Mouse (Mus musculus): ENCODE data around the gene Apol11a. TPM values are rescaled to one million over a fixed set of nuclear protein-coding genes. Genes with fewer than 3 reads are reported as not detected.

The Apol11a gene
- 0.14 and 0.18 TPM in 2 replicates for polyA plus RNA-seq (2012; rRNA removed)

DNA sequence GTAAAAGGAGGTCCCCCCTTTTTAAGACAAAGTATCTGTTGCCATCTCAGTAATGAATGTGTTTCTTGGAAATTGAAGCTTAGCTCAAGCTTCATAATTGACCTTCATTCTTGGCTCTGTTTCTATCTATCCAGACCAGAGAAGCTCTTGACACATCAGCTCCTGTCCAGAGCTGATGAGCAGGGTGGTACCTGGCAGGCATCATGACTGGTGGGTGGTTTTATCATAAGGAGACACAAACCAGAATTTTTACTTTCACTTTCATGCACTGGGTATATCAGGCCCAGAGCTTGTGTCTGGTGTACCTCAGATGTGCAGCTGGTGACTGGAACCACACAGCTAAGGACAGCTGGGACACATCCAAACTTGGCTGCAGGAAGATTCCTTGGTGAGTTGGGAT, at the start of gene Apol11a:
Gene Apol11a (plus strand): TSS at position 306 of the 400 bp plus-strand sequence.

DNA sequence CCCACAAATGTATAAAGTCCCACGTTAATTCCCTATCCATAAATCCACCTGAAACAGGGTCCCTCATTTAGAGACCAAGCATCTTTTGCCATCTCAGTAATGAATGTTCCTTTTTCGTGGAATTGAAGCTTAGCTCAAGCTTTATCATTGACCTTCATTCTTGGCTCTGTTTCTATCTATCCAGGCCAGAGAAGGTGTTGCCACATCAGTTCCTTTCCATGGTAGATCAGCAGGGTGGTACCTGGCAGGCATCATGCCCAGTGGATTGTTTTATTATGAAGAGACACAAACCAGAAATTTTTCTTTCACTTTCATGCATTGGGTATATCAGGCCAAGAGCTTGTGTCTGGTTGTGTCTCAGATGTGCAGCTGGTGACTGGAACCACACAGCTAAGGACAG, 31.4 kb upstream of the Apol11a start, which contains the start of gene Apol10a:
Gene Apol10a (plus strand): TSS at position 355 of the 400 bp plus-strand sequence.

GRCm38 (mm10) chr15:77533216-77533615, 25.1 kb downstream of the Apol11a start, which contains the start of gene Apol7c:
TSS of gene Apol7c (minus strand) at chr15:77533316.

GRCm38 (mm10) chr15:77561792-77562191, 53.7 kb downstream of the Apol11a start, which contains the start of gene 1700025B11Rik:
TSS of gene 1700025B11Rik (minus strand) at chr15:77561892.

Other genes with a start within 250 kb of the Apol11a start
- 9.9 and 10.8 TPM in 2 replicates for gene Rbfox2, start 201.3 kb upstream of the Apol11a start, polyA plus RNA-seq (2012; rRNA removed)
- gene Apol7a, start 109.2 kb upstream of the Apol11a start, polyA plus RNA-seq (2012; rRNA removed): 0.28 and 0.34 TPM in 2 replicates
- 0.02 TPM in 1 of 2 replicates, not detected in the other for gene Apol9a, start 97.1 kb upstream of the Apol11a start, polyA plus RNA-seq (2012; rRNA removed)
- gene Apol7b, start 60.8 kb upstream of the Apol11a start, polyA plus RNA-seq (2012; rRNA removed): not detected in 2 replicates
- gene Apol10a, start 31.2 kb upstream of the Apol11a start, polyA plus RNA-seq (2012; rRNA removed): 0.03 and 0.05 TPM in 2 replicates
- not detected in 2 replicates for gene Apol7c, start 25.0 kb downstream of the Apol11a start, polyA plus RNA-seq (2012; rRNA removed)
- gene 1700025B11Rik, start 53.6 kb downstream of the Apol11a start, polyA plus RNA-seq (2012; rRNA removed): not detected in 2 replicates
- gene Apol10b, start 87.9 kb downstream of the Apol11a start, polyA plus RNA-seq (2012; rRNA removed): 0.01 TPM in 2 replicates
- not detected in 2 replicates for gene Gm36245, start 91.0 kb downstream of the Apol11a start, polyA plus RNA-seq (2012; rRNA removed)
- gene Apol11b, start 135.0 kb downstream of the Apol11a start, polyA plus RNA-seq (2012; rRNA removed): 4.1 and 4.6 TPM in 2 replicates
- gene Apol7e, start 190.6 kb downstream of the Apol11a start, polyA plus RNA-seq (2012; rRNA removed): 0.01 TPM in 1 of 2 replicates, not detected in the other
- gene Apol9b, start 220.8 kb downstream of the Apol11a start, polyA plus RNA-seq (2012; rRNA removed): 0.03 and 0.07 TPM in 2 replicates
- gene Apol8, start 248.7 kb downstream of the Apol11a start, polyA plus RNA-seq (2012; rRNA removed): 42.8 and 44.5 TPM in 2 replicates

All from liver, embryonic 14 days (tissue).